Mouse (Mus musculus) E14TG2a.4 (cell line): ENCODE data around the gene Tlr8.

Experiments used
- H3K27me3 ChIP-seq: 2 replicates; pipeline ENCODE4 v1.6.1; 2014; ENCODE audit warnings: low read length, control low read depth; ENCODE audit not compliant: insufficient read depth
- H3K36me3 ChIP-seq: 2 replicates; pipeline ENCODE4 v1.6.1; 2014; ENCODE audit warnings: low read length, control low read depth; ENCODE audit not compliant: insufficient read depth
- H3K4me1 ChIP-seq: replicated peaks from 2 replicates; pipeline ENCODE4 v1.6.1; 2014; ENCODE audit warnings: low read depth, low read length, control low read depth
- H3K4me3 ChIP-seq: replicated peaks from 2 replicates; pipeline ENCODE4 v1.5.1; 2014; ENCODE audit warnings: mild to moderate bottlenecking, low read length
- H3K9me3 ChIP-seq: 2 replicates; pipeline ENCODE4 v1.6.1; 2014; ENCODE audit warnings: low read length, control low read depth
- CTCF ChIP-seq: conservative IDR thresholded peaks from 2 replicates; pipeline ENCODE4 v1.5.1; 2014; ENCODE audit warnings: low read length
- NANOG ChIP-seq: IDR thresholded peaks from 2 replicates; pipeline ENCODE4 v1.6.1; 2014; ENCODE audit warnings: borderline replicate concordance, low read length, mixed read lengths
- POU5F1 ChIP-seq: IDR thresholded peaks from 2 replicates; pipeline ENCODE4 v1.6.1; 2014; ENCODE audit warnings: low read length, borderline replicate concordance

The Tlr8 gene

GRCm38 (mm10) chrX:167208978-167209754 lies 55.0 kb downstream of the Tlr8 start, which contains the start of gene Tmsb4x:
Gene Tmsb4x (minus strand): TSS chrX:167209315.
- H3K27me3 ChIP-seq = no peaks in the 10 kb centered on the region
- no peak for TF ChIP-seq CTCF
- no peak for TF ChIP-seq POU5F1
- TF ChIP-seq NANOG = no peak
- H3K4me1 ChIP-seq = peaks cover 30% of the 10 kb centered on the region
- H3K9me3 ChIP-seq = no peaks in the 10 kb centered on the region
- H3K4me3 ChIP-seq = peak within 1 kb of the TSS; percentile 86
- peaks cover 9% of the 10 kb centered on the region for H3K36me3 ChIP-seq

DNA sequence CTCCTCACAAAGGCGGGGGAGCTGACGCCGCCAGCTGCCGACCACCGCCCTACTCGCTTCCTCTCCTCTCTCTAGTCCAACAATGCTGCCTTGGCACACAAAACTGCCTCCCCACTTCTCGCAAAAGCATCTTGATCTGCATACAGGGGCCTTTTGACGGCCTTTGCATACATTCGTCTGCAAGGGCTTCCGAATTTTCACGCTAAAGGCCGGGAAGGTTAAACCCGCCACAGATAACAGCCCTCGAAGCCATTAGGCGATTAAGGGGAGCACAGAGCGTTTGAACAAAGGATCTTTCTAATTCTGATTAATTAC lies 55.7 kb downstream of the Tlr8 start:
- no peak for TF ChIP-seq POU5F1
- no peak for TF ChIP-seq CTCF
- no peak for TF ChIP-seq NANOG
- Histone ChIP-seq H3K4me1 (peaks cover 30% of the 10 kb centered on the region), H3K9me3 (no peaks in the 10 kb centered on the region), H3K4me3 (peak overlapping the region; percentile 86), H3K27me3 (no peaks in the 10 kb centered on the region), H3K36me3 (peaks cover 9% of the 10 kb centered on the region)

- Histone ChIP-seq H3K9me3 (no peaks in the 10 kb centered on the region), H3K4me1 (peaks cover 30% of the 10 kb centered on the region), H3K27me3 (no peaks in the 10 kb centered on the region), H3K36me3 (peaks cover 9% of the 10 kb centered on the region), H3K4me3 (peak overlapping the region; percentile 86)
- TF ChIP-seq POU5F1 = no peak
- no peak for TF ChIP-seq CTCF
- no peak for TF ChIP-seq NANOG
Observed at GRCm38 (mm10) chrX:167207741-167208505, 56.2 kb downstream of the Tlr8 start.

GRCm38 (mm10) chrX:167205813-167206520 lies 58.2 kb downstream of the Tlr8 start:
- Histone ChIP-seq H3K36me3 (peaks cover 9% of the 10 kb centered on the region), H3K9me3 (no peaks in the 10 kb centered on the region), H3K27me3 (no peaks in the 10 kb centered on the region), H3K4me3 (no peak overlapping the region), H3K4me1 (peaks cover 22% of the 10 kb centered on the region)
- TF ChIP-seq CTCF (no peak), POU5F1 (no peak), NANOG (no peak)

- Histone ChIP-seq H3K9me3 (no peaks in the 10 kb centered on the region), H3K27me3 (no peaks in the 10 kb centered on the region), H3K36me3 (no peaks in the 10 kb centered on the region), H3K4me1 (peaks cover 8% of the 10 kb centered on the region), H3K4me3 (no peak overlapping the region)
- TF ChIP-seq NANOG (no peak), CTCF (no peak), POU5F1 (no peak)
Observed at GRCm38 (mm10) chrX:167201365-167201764, 62.8 kb downstream of the Tlr8 start.

GRCm38 (mm10) chrX:167195228-167195649 lies 68.9 kb downstream of the Tlr8 start:
- H3K4me3 ChIP-seq = no peak overlapping the region
- H3K9me3 ChIP-seq = no peaks in the 10 kb centered on the region
- H3K4me1 ChIP-seq = no peaks in the 10 kb centered on the region
- no peaks in the 10 kb centered on the region for H3K27me3 ChIP-seq
- H3K36me3 ChIP-seq = no peaks in the 10 kb centered on the region
- TF ChIP-seq NANOG (no peak), CTCF (no peak), POU5F1 (no peak)
